Mouse (Mus musculus) liver, embryonic 16.5 days (tissue): Measurements from ENCODE around the gene Gm21818. TPM values are rescaled to one million over a fixed set of nuclear protein-coding genes. Genes with fewer than 3 reads are reported as not detected.
"Not testable (repeated sequence)": the region's sequence is repeated elsewhere in the genome, so short reads cannot be mapped to it uniquely, and the experiment has no call there.

ENCODE experiments used
- ATAC-seq: fragments of 200-750 bp; cut with Nextera tagmentation; 2 replicates; pipeline ENCODE4 v1.8.0; 2017; ENCODE audit warnings: low read depth, mild to moderate bottlenecking, moderate number of reproducible peaks, moderate library complexity
- H3K27ac ChIP-seq: fragments of 300-500 bp; sonication (generic); 2 replicates; pipeline ENCODE4 v1.5.1; 2014; ENCODE audit warnings: mild to moderate bottlenecking, low read length
- H3K27me3 ChIP-seq: fragments of 300-500 bp; sonication (generic); 2 replicates; pipeline ENCODE4 v1.6.1; 2014; ENCODE audit warnings: low read depth, low read length, mixed read lengths; ENCODE audit not compliant: control insufficient read depth, insufficient read depth
- H3K36me3 ChIP-seq: fragments of 300-500 bp; sonication (generic); 2 replicates; pipeline ENCODE4 v1.6.1; 2014; ENCODE audit warnings: mild to moderate bottlenecking; ENCODE audit not compliant: control insufficient read depth, insufficient read depth
- H3K4me1 ChIP-seq: fragments of 300-500 bp; sonication (generic); 2 replicates; pipeline ENCODE4 v1.6.1; 2014; ENCODE audit warnings: low read depth, low read length, mixed read lengths; ENCODE audit not compliant: control insufficient read depth
- H3K4me2 ChIP-seq: fragments of 300-500 bp; sonication (generic); 2 replicates; pipeline ENCODE4 v1.6.1; 2014; ENCODE audit warnings: low read depth, low read length, mixed read lengths
- H3K4me3 ChIP-seq: fragments of 300-500 bp; sonication (generic); 2 replicates; pipeline ENCODE4 v1.5.1; 2014; ENCODE audit warnings: low read depth, mild to moderate bottlenecking, low read length
- H3K9ac ChIP-seq: fragments of 300-500 bp; sonication (generic); 2 replicates; pipeline ENCODE4 v1.6.1; 2014; ENCODE audit warnings: low read depth, low read length
- H3K9me3 ChIP-seq: fragments of 300-500 bp; sonication (generic); replicated peaks from 2 replicates; pipeline ENCODE4 v1.6.1; 2016; ENCODE audit warnings: low read length; ENCODE audit not compliant: control insufficient read depth
- WGBS: fragments of 180-500 bp; shearing (Covaris S2); extraction: QIAGEN DNeasy Blood & Tissue Kit; methylation state at CpG from one replicate; pipeline ENCODE4 v1.1.7; 2014; ENCODE audit not compliant: insufficient replicate concordance; 5-methylcytosine and 5-hydroxymethylcytosine counted together
- polyA plus RNA-seq: library from polyadenylated mRNA; unstranded; fragments of >200 nt; fragmentation: Nextera tagmentation; extraction: Ambion mirVana; gene quantifications from 2 replicates; pipeline ENCODE4 v1.2.1, GENCODE M21; 2015

Gm21818 gene
- polyA plus RNA-seq, 1 experiment from 2014 or later: not detected

GRCm38 (mm10) chr13:120223012-120223659 is 50.9 kb downstream of the Gm21818 start:
- H3K27ac ChIP-seq, H3K9me3 ChIP-seq, ATAC-seq, H3K9ac ChIP-seq, H3K4me1 ChIP-seq, H3K4me2 ChIP-seq, H3K27me3 ChIP-seq, H3K4me3 ChIP-seq, H3K36me3 ChIP-seq: not testable (repeated sequence)
- WGBS: 80% methylated on average over 16 of the region's 25 CpGs

Other genes starting within 250 kb of the Gm21818 start
- gene Gm21761, start 243.2 kb upstream of the Gm21818 start, polyA plus RNA-seq: not detected in 2 replicates
- not detected in 2 replicates for gene B020031M17Rik, start 221.6 kb upstream of the Gm21818 start, polyA plus RNA-seq
- gene Gm36079, start 145.4 kb upstream of the Gm21818 start, polyA plus RNA-seq: 0.21 TPM in 1 of 2 replicates, not detected in the other
- 0.34 and 0.50 TPM in 2 replicates for gene Gm21188, start 120.2 kb upstream of the Gm21818 start, polyA plus RNA-seq
- gene Gm20767, start 32.2 kb upstream of the Gm21818 start, polyA plus RNA-seq: not detected in 2 replicates
- gene Gm21762, start 43.5 kb downstream of the Gm21818 start, polyA plus RNA-seq: not detected in 2 replicates
- gene Gm21731, start 66.7 kb downstream of the Gm21818 start, polyA plus RNA-seq: not detected in 2 replicates
- gene AF067061, start 90.7 kb downstream of the Gm21818 start, polyA plus RNA-seq: not detected in 2 replicates
- 0.40 and 0.42 TPM in 2 replicates for gene BC147527, start 128.0 kb downstream of the Gm21818 start, polyA plus RNA-seq
- gene Tcstv3, start 144.4 kb downstream of the Gm21818 start, polyA plus RNA-seq: not detected in 2 replicates